Mouse (Mus musculus): ENCODE measurements around the gene Olfr1404. TPM values are rescaled to one million over a fixed set of nuclear protein-coding genes. Genes with fewer than 3 reads are reported as not detected.
"Not testable (repeated sequence)": the region's sequence is repeated elsewhere in the genome, so short reads cannot be mapped to it uniquely, and the experiment has no call there.

Olfr1404 gene
- total RNA-seq (2022), result not detected

GRCm38 (mm10) chr1:173212092-173212491, at the start of gene Olfr1404:
Gene Olfr1404, plus strand, starts transcription at chr1:173212392.
- no peak for DNase-seq (ENCODE audit: low spot score in 2 of 2)

- no peak for DNase-seq (ENCODE audit: low spot score in 2 of 2)
Observed at GRCm38 (mm10) chr1:173174154-173174842, 37.9 kb upstream of the Olfr1404 start.

GRCm38 (mm10) chr1:173190540-173190939, 21.7 kb upstream of the Olfr1404 start, which contains the start of gene Olfr1406:
Gene Olfr1406, minus strand, starts transcription at chr1:173190640.
- DNase-seq (ENCODE audit: low spot score in 2 of 2), result no peak

- no peak for DNase-seq (ENCODE audit: low spot score in 2 of 2)
Observed at GRCm38 (mm10) chr1:173192059-173192458, 20.1 kb upstream of the Olfr1404 start.

GRCm38 (mm10) chr1:173196359-173196758, 15.8 kb upstream of the Olfr1404 start:
- no peak for DNase-seq (ENCODE audit: low spot score in 2 of 2)

GRCm38 (mm10) chr1:173197508-173197907, 14.7 kb upstream of the Olfr1404 start, which contains the start of gene Olfr218:
Gene Olfr218, plus strand, starts transcription at chr1:173197808.
- DNase-seq (ENCODE audit: low spot score in 2 of 2), result no peak

- DNase-seq (ENCODE audit: low spot score in 2 of 2), result no peak
Observed at GRCm38 (mm10) chr1:173216481-173216880, 4.3 kb downstream of the Olfr1404 start.

- DNase-seq (ENCODE audit: low spot score in 2 of 2), result no peak
Observed at GRCm38 (mm10) chr1:173227081-173227480, 14.9 kb downstream of the Olfr1404 start, which contains the start of gene Fcer1a. Gene Fcer1a, minus strand, starts transcription at chr1:173227214.

GRCm38 (mm10) chr1:173237004-173237403, 24.8 kb downstream of the Olfr1404 start:
- not testable (repeated sequence) for DNase-seq (ENCODE audit: low spot score in 2 of 2)

GRCm38 (mm10) chr1:173249888-173250287, 37.7 kb downstream of the Olfr1404 start:
- no peak for DNase-seq (ENCODE audit: low spot score in 2 of 2)

- no peak for DNase-seq (ENCODE audit: low spot score in 2 of 2)
Observed at GRCm38 (mm10) chr1:173265701-173266100, 53.5 kb downstream of the Olfr1404 start, which contains the start of gene Olfr418. Gene Olfr418, plus strand, starts transcription at chr1:173266001.

Other genes with a start within 250 kb of the Olfr1404 start
- not detected for gene Olfr1408, start 75.0 kb upstream of the Olfr1404 start, total RNA-seq (2022)
- not detected for gene Olfr1406, start 21.8 kb upstream of the Olfr1404 start, total RNA-seq (2022)
- gene Olfr218, start 14.6 kb upstream of the Olfr1404 start, total RNA-seq (2022), result not detected
- under 1 TPM in 1 of 4 experiments, not detected in 3; 0.29 TPM for gene Fcer1a, start 14.8 kb downstream of the Olfr1404 start, total RNA-seq (2022)
- gene Olfr418, start 53.6 kb downstream of the Olfr1404 start, total RNA-seq (2022), result not detected
- gene Mptx2, start 65.4 kb downstream of the Olfr1404 start, total RNA-seq (2022), result not detected
- gene Ackr1, start 121.4 kb downstream of the Olfr1404 start, total RNA-seq (2022), result 1 to 10 TPM; 1.3 to 2.9 (median 1.9) TPM
- gene Aim2, start 138.5 kb downstream of the Olfr1404 start, total RNA-seq (2022), result under 1 TPM in 1 of 4 experiments, not detected in 3; 0.58 TPM
- 1 to 10 TPM; 4.2 to 6.8 (median 6.2) TPM for gene Cadm3, start 155.3 kb downstream of the Olfr1404 start, total RNA-seq (2022)